ENCODE assay signal across 22 mouse cellular contexts in the genomic region with DNA sequence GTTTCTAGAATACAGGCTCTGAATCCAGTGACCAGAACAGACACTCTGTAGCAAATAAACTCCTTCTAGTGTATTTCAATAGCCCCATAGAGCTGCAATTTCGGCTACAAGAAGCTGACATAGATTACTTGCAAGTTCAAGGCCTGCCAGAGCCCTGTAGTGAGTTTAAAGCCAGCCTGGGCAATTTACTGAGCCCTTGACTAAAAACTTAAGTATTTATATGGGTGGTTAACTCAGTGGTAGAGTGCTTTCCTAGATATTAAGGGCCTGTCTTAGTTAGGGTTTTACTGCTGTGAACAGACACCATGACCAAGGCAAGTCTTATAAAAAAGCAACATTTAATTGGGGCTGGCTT. TPM values are rescaled to one million over a fixed set of nuclear protein-coding genes. Genes with fewer than 3 reads are reported as not detected.
DNase-seq lines count a peak whose midpoint lies in the region; ATAC-seq lines count a peak whose summit lies in the region.
"Had no signal": no experiment of that assay in that cellular context is flagged by ENCODE, and none has a peak within 500 bp of the region (broad histone marks: within the 10 kb centered on the region; RNA-seq: fewer than 3 reads in every experiment).

No protein-coding gene starts in this region.

- no peaks in the 10 kb centered on the region for H3K27me3 ChIP-seq in forebrain, embryonic 15.5 days
- H3K27me3 ChIP-seq in forebrain, embryonic 14.5 days (replicated peaks; ENCODE audit: control insufficient read depth, insufficient read depth, low read length): no peaks in the 10 kb centered on the region
- peaks cover 3% of the 10 kb centered on the region; the same call in 1 of the 2 replicates for H3K27me3 ChIP-seq in hindbrain, embryonic 15.5 days
- H3K27me3 ChIP-seq in hindbrain, embryonic 14.5 days (ENCODE audit: control insufficient read depth, insufficient read depth, low read length): no peaks in the 10 kb centered on the region
- H3K27me3 ChIP-seq in midbrain, embryonic 16.5 days (ENCODE audit: control insufficient read depth, insufficient read depth, low read depth, low read length): no peaks in the 10 kb centered on the region
- H3K27me3 ChIP-seq in midbrain, embryonic 13.5 days: peaks cover 13% of the 10 kb centered on the region
- H3K27me3 ChIP-seq: embryonic facial prominence, embryonic 13.5 days; intestine, embryonic 15.5 days had no signal

- DNase-seq in forebrain, embryonic 14.5 days (ENCODE audit: low spot score): no peak
- DNase-seq in hindbrain, embryonic 14.5 days (ENCODE audit: low spot score): no peak
- DNase-seq in left cerebral cortex, postnatal 10 days (ENCODE audit: extremely low spot score in 1 of 2, low spot score in 2 of 2): no peak
- DNase-seq: adrenal gland, adult 8-10 months; adrenal gland, postnatal 25 days; cerebellum, adult 11-12 months; cerebellum, adult 8-10 months; cerebellum, postnatal 10 days; cerebellum, postnatal 36 days; gastrocnemius, postnatal 25 days; heart, adult 2 months; kidney, adult 11 months had no signal

- H3K36me3 ChIP-seq in forebrain, embryonic 15.5 days: no peaks in the 10 kb centered on the region
- no peaks in the 10 kb centered on the region for H3K36me3 ChIP-seq in forebrain, embryonic 14.5 days (ENCODE audit: control insufficient read depth, insufficient read depth, low read length)
- no peaks in the 10 kb centered on the region for H3K36me3 ChIP-seq in hindbrain, embryonic 15.5 days
- H3K36me3 ChIP-seq in hindbrain, embryonic 14.5 days (replicated peaks; ENCODE audit: control insufficient read depth, insufficient read depth): no peaks in the 10 kb centered on the region
- H3K36me3 ChIP-seq in midbrain, embryonic 16.5 days (ENCODE audit: control insufficient read depth, insufficient read depth, low read length): no peaks in the 10 kb centered on the region
- H3K36me3 ChIP-seq in midbrain, embryonic 13.5 days: no peaks in the 10 kb centered on the region
- H3K36me3 ChIP-seq: embryonic facial prominence, embryonic 10.5 days; embryonic facial prominence, embryonic 13.5 days; heart, embryonic 10.5 days; intestine, embryonic 15.5 days had no signal

- intact Hi-C loops in left cerebral cortex, postnatal 10 days (cut with DNase I): no loop called here

- H3K9ac ChIP-seq in forebrain, embryonic 15.5 days (replicated peaks): no peak overlapping the region
- H3K9ac ChIP-seq in forebrain, embryonic 14.5 days (ENCODE audit: low read length): no peak overlapping the region
- no peak overlapping the region for H3K9ac ChIP-seq in hindbrain, embryonic 15.5 days
- H3K9ac ChIP-seq in hindbrain, embryonic 14.5 days: no peak overlapping the region
- no peak overlapping the region for H3K9ac ChIP-seq in midbrain, embryonic 16.5 days (ENCODE audit: low read depth, low read length)
- no peak overlapping the region for H3K9ac ChIP-seq in midbrain, embryonic 13.5 days (replicated peaks)
- H3K9ac ChIP-seq: embryonic facial prominence, embryonic 13.5 days; intestine, embryonic 15.5 days had no signal

- H3K9me3 ChIP-seq in forebrain, embryonic 15.5 days: no peaks in the 10 kb centered on the region
- no peaks in the 10 kb centered on the region for H3K9me3 ChIP-seq in forebrain, embryonic 14.5 days (replicated peaks; ENCODE audit: control insufficient read depth, low read length)
- no peaks in the 10 kb centered on the region for H3K9me3 ChIP-seq in hindbrain, embryonic 15.5 days
- no peaks in the 10 kb centered on the region for H3K9me3 ChIP-seq in hindbrain, embryonic 14.5 days (ENCODE audit: control insufficient read depth, low read length)
- no peaks in the 10 kb centered on the region for H3K9me3 ChIP-seq in midbrain, embryonic 16.5 days (replicated peaks; ENCODE audit: control insufficient read depth, low read length, poor library complexity, severe bottlenecking)
- no peaks in the 10 kb centered on the region for H3K9me3 ChIP-seq in midbrain, embryonic 13.5 days
- H3K9me3 ChIP-seq: embryonic facial prominence, embryonic 10.5 days; embryonic facial prominence, embryonic 13.5 days; heart, embryonic 10.5 days; intestine, embryonic 15.5 days had no signal

- no peak for ATAC-seq in forebrain, embryonic 15.5 days (replicated peaks)
- no peak for ATAC-seq in forebrain, embryonic 14.5 days
- ATAC-seq in hindbrain, embryonic 15.5 days (ENCODE audit: low FRiP score, low read depth): no peak
- ATAC-seq in hindbrain, embryonic 14.5 days (ENCODE audit: low FRiP score): no peak
- ATAC-seq in midbrain, embryonic 16.5 days: no peak
- no peak for ATAC-seq in midbrain, embryonic 13.5 days
- ATAC-seq: activated CD4-positive, CD25-positive, alpha-beta regulatory T cell, adult 4 months; intestine, embryonic 15.5 days had no signal

- no peak overlapping the region for H3K4me2 ChIP-seq in forebrain, embryonic 15.5 days (replicated peaks)
- no peak overlapping the region for H3K4me2 ChIP-seq in forebrain, embryonic 14.5 days (ENCODE audit: low read length)
- H3K4me2 ChIP-seq in hindbrain, embryonic 15.5 days: no peak overlapping the region
- H3K4me2 ChIP-seq in hindbrain, embryonic 14.5 days (replicated peaks): no peak overlapping the region
- no peak overlapping the region for H3K4me2 ChIP-seq in midbrain, embryonic 16.5 days (ENCODE audit: low read length)
- H3K4me2 ChIP-seq in midbrain, embryonic 13.5 days (replicated peaks): no peak overlapping the region
- H3K4me2 ChIP-seq: embryonic facial prominence, embryonic 13.5 days; intestine, embryonic 15.5 days had no signal

- peaks cover 9% of the 10 kb centered on the region for H3K4me1 ChIP-seq in forebrain, embryonic 15.5 days
- H3K4me1 ChIP-seq in forebrain, embryonic 14.5 days (ENCODE audit: control insufficient read depth, insufficient read depth, low read length): peaks cover 4% of the 10 kb centered on the region; the same call in 1 of the 2 replicates
- H3K4me1 ChIP-seq in hindbrain, embryonic 15.5 days (replicated peaks): peaks cover 11% of the 10 kb centered on the region
- H3K4me1 ChIP-seq in hindbrain, embryonic 14.5 days (replicated peaks; ENCODE audit: control insufficient read depth, insufficient read depth, low read length): peaks cover 5% of the 10 kb centered on the region; the same call in 1 of the 2 replicates
- H3K4me1 ChIP-seq in midbrain, embryonic 16.5 days (ENCODE audit: control insufficient read depth, insufficient read depth, low read length): peaks cover 9% of the 10 kb centered on the region
- peaks cover 10% of the 10 kb centered on the region for H3K4me1 ChIP-seq in midbrain, embryonic 13.5 days (replicated peaks)
- H3K4me1 ChIP-seq: embryonic facial prominence, embryonic 10.5 days; embryonic facial prominence, embryonic 13.5 days; intestine, embryonic 15.5 days had no signal

- no peak overlapping the region for H3K4me3 ChIP-seq in forebrain, embryonic 15.5 days
- H3K4me3 ChIP-seq in forebrain, embryonic 14.5 days (ENCODE audit: low read depth, low read length): no peak overlapping the region
- no peak overlapping the region for H3K4me3 ChIP-seq in hindbrain, embryonic 15.5 days
- H3K4me3 ChIP-seq in hindbrain, embryonic 14.5 days (replicated peaks; ENCODE audit: low read length): no peak overlapping the region
- no peak overlapping the region for H3K4me3 ChIP-seq in midbrain, embryonic 16.5 days (ENCODE audit: low read depth, low read length)
- H3K4me3 ChIP-seq in midbrain, embryonic 13.5 days (replicated peaks): no peak overlapping the region
- H3K4me3 ChIP-seq: embryonic facial prominence, embryonic 10.5 days; embryonic facial prominence, embryonic 13.5 days; erythroblast, embryonic 14.5 days; heart, adult 2 months; heart, embryonic 10.5 days; intestine, embryonic 15.5 days had no signal

- WGBS in forebrain, embryonic 15.5 days: 78% methylated on average over 1 of the region's 1 CpGs
- WGBS in forebrain, embryonic 14.5 days: 67% methylated on average over 1 of the region's 1 CpGs
- WGBS in hindbrain, embryonic 15.5 days: 91% methylated on average over 1 of the region's 1 CpGs
- 95% methylated on average over 1 of the region's 1 CpGs for WGBS in hindbrain, embryonic 14.5 days
- WGBS in midbrain, embryonic 16.5 days: 83% methylated on average over 1 of the region's 1 CpGs
- 91% methylated on average over 1 of the region's 1 CpGs for WGBS in midbrain, embryonic 13.5 days

- 0 out of 2 replicates have a peak overlapping the region, but pooled peaks have one; percentile 36 for H3K27ac ChIP-seq in forebrain, embryonic 15.5 days (replicated peaks)
- H3K27ac ChIP-seq in forebrain, embryonic 14.5 days (ENCODE audit: low read depth, low read length): no peak overlapping the region
- peak overlapping the region; percentile 64; the same call in 1 of the 2 replicates for H3K27ac ChIP-seq in hindbrain, embryonic 15.5 days (replicated peaks)
- H3K27ac ChIP-seq in hindbrain, embryonic 14.5 days: no peak overlapping the region
- H3K27ac ChIP-seq in midbrain, embryonic 16.5 days (ENCODE audit: low read length): peak overlapping the region; percentile 53; the same call in 1 of the 2 replicates
- H3K27ac ChIP-seq in midbrain, embryonic 13.5 days: no peak overlapping the region
- H3K27ac ChIP-seq: embryonic facial prominence, embryonic 10.5 days; embryonic facial prominence, embryonic 13.5 days; heart, adult 2 months; heart, embryonic 10.5 days; intestine, embryonic 15.5 days had no signal

RNA-seq across cellular contexts. Expression of a gene that starts 46.8 kb away (rescaled TPM):
- 201 and 205 TPM in 2 replicates for polyA plus RNA-seq in forebrain, embryonic 15.5 days (2015; fragmentation: Nextera tagmentation; extraction: Ambion mirVana)
- 188 and 232 TPM in 2 replicates for polyA plus RNA-seq in forebrain, embryonic 14.5 days (2014; fragmentation: Nextera tagmentation; extraction: Ambion mirVana)
- polyA plus RNA-seq in hindbrain, embryonic 15.5 days (2015; fragmentation: Nextera tagmentation; extraction: Ambion mirVana): 123 and 126 TPM in 2 replicates
- 152 and 168 TPM in 2 replicates for polyA plus RNA-seq in hindbrain, embryonic 14.5 days (2014; fragmentation: Nextera tagmentation; extraction: Ambion mirVana)
- 140 and 171 TPM in 2 replicates for polyA plus RNA-seq in midbrain, embryonic 16.5 days (2015; fragmentation: Nextera tagmentation; extraction: Ambion mirVana)
- 203 and 210 TPM in 2 replicates for polyA plus RNA-seq in midbrain, embryonic 13.5 days (2015; fragmentation: Nextera tagmentation; extraction: Ambion mirVana)
- 100 to 1,000 TPM; 104 to 110 TPM for total RNA-seq in left cerebral cortex, postnatal 10 days (2021)

Comparison
In these comparisons a context has a peak if more than half of its experiments do, and no peak if none do; other contexts are left out.
1. H3K27ac ChIP-seq: peak in forebrain, embryonic 15.5 days (single experiment), hindbrain, embryonic 15.5 days (single experiment) and midbrain, embryonic 16.5 days (single experiment); none in forebrain, embryonic 14.5 days (single experiment), hindbrain, embryonic 14.5 days (single experiment) and midbrain, embryonic 13.5 days (single experiment).